Mouse (Mus musculus): ENCODE data around the gene Cdc42bpb. TPM values are rescaled to one million over a fixed set of nuclear protein-coding genes. Genes with fewer than 3 reads are reported as not detected.

Gene Cdc42bpb
- total RNA-seq (2021), result 100 to 1,000 TPM; 127 to 134 TPM
- long read RNA-seq, experiment 1, full-length matches to known transcripts, result 2 of 21 reads
- long read RNA-seq, experiment 1, partial matches to known transcripts, result 11 of 21 reads
- long read RNA-seq, experiment 1, other reads (novel, unspliced or antisense), result 8 of 21 reads
- long read RNA-seq, experiment 2, full-length matches to known transcripts, result 5 of 27 reads
- long read RNA-seq, experiment 2, partial matches to known transcripts, result 13 of 27 reads
- long read RNA-seq, experiment 2, other reads (novel, unspliced or antisense), result 9 of 27 reads

DNA sequence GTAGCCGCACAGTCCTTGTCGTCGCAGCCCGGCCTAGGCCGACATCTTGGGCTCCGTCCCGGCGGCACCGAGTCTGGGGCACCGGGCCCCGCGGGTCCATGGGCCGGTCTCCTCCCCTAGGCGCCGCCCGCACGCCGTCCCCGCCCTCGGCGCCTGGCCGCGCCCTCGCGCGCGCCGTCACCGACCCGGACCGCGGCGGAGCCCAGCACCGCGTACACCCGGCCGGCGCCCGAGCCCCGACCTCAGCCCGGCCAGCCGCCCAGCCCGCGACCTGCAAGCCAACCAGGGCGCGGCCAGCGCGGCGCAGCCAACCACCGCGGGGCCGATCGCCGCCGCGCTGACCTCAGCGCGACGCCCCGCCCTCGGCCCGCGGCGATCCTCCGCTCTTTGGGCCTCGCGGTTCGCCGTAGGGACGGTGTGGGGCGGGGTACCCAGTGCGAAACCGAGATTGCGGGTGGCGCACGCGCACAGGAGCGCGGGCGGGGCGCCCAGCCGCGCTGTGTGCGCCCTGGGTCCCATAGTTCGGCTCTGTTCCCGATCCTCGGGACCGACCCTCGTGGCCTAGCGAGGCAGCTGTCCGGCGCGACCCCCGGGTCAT, at the start of gene Cdc42bpb:
Cdc42bpb (minus strand) TSS at position 343 of the 598 bp plus-strand sequence.
- peak; percentile 90 for DNase-seq (ENCODE audit: low spot score in 2 of 2)

DNA sequence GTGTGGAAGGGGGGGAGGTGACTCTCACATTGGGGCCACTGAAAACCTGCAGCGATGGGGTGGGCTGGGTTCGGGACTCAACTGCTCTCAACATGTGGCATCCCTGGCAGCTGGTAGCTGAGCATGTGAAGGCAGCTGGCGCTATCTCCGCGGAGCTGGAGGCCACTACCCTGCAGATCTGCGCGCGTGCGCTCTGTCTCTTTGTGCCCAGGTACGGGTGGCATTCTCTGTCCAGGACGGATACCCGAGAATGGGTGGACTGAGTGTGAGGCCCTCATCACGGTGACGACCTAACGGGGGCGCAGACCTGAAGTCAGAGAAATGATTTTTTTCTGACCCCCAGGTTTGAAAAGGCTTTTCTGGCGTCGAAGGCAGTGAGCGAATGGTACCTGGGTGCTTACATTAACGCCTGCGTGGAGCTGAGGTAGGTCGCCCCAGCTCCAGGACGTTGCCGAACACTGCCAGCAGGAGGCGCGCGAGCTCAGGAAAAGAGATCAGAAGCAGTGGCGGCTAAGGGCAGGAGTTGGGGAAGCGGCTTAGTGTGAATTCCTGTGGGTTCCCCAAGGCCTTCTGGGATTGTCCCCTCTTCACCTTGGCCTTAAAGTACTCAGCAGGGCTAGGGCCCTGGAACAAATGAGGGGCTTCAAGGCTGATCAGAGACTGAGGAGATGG, 48.4 kb upstream of the Cdc42bpb start:
- peak; percentile 89 to 91 for DNase-seq (ENCODE audit: low spot score in 2 of 2)

DNA sequence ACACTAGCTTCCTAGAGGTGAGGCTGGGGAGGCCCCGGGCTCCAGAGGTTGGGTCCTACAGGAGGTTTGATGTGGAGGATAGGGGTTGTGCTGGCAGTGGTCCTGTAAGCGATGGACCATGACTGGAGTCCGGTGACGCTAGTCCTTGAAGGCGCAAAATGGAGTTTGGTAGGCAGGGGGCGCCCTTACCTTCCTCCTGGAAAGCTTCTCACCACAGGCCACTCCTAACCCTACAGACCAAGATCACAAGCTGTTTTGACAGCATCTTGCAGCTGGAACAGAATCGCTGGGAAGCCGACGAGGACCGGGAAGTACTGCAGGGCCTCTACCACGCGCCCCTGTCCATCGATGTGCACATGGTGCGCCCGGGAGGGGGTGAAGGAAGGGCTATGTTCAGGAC, 47.7 kb upstream of the Cdc42bpb start:
- peak; percentile 65 to 79 for DNase-seq (ENCODE audit: low spot score in 2 of 2)

DNA sequence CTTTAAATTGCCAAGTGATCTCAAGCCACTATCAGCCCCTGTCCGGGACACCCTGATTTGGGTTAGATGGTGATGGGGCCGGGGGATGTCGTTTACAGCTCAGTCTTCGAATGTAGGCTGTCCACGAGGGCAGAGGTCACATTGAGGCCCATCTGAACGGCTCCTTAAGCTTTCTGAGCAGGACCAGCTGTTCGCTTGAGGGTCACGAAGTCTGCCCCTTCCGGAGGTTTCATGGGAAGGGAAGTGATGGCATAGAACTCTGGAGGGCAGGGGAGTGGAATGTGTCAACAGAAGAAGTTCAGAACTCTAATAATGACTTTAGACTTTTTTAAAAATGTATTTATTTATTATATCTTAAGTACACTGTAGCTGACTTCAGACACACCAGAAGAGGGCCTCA, 47.0 kb upstream of the Cdc42bpb start:
- no peak for DNase-seq (ENCODE audit: low spot score in 2 of 2)

DNA sequence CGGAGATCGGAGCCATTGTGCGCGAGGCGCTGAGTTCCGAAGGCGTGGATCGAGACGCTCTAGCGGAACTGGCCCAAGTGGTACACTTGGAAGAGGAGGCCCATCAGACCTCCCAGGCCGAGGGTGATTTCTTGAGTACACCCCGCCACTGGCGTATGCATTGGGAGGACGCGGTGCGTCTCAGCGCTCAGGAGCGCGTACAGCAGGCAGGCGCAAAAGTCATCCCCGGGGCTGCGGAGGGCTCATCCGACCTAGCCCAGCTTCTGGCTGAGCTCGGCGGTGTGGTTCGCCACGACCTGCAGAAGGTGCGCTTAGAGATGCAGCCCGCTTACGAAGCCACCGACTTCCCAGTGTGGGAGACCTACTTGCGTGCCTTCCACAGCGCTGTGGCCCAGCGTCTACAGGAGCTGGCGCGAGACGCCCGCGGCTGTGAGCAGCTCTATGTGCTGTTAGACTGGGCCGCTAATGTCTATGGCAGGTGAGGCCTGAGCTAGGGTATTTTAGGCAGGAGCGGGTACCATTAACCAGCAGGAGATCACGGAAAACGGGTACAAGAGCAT, 46.1 kb upstream of the Cdc42bpb start:
- no peak for DNase-seq (ENCODE audit: low spot score in 2 of 2)

DNA sequence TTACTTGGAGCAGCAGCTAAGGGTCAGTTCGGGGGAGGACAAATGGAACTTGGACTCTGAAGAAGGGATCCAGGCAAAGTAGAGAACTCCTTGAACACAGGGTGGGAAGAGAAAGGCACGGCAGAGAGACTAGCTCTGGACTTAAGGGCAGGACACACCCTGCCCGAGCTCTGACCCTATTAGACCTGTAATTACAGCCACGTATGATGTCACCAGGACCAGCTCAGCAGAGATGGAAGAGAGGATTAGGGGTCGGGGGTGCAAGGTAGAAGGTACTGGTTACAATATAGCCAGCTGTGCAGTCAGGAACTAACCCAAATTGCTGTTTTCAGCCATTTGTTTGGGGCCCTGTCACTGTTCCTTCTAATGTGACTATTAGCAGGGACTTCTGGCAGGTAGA, 45.3 kb upstream of the Cdc42bpb start:
- no peak for DNase-seq (ENCODE audit: low spot score in 2 of 2)

DNA sequence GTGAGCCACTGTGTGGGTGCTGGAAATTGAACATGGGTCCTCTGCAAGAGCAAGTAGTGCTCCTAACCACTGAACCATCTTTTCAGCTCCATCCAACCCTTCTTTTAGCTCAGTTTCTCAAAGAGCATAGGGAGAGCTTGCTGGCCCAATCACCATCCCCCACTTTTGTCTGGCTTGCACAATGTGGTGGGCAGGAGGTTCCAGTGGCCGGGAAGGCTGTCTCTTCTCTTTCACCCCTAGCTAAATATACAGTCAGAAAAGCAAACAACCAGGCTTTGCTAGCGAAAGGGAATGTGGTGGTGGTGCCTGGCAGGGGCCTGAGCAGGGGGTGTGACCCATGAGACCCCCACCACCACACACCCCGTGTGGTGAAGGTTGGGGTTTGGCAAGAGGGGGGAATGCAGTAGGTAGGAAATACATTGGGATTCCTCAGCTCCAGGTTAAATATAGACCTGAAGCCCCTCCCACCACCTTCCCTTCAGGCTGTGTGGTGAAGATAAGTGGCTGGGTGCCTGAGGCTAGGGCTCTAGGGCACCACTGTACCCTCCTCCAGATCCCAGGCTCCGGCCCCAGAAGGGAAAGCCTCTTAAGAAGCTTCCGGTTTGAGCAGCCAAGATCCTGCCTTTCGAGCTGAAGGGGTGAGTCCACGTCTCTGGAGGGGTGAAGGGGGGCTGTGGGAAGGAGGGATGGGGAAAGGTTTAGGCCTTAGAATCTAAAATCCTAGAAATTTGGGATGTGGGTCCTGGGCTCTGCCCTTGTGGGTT, 43.6 kb upstream of the Cdc42bpb start:
- no peak for DNase-seq (ENCODE audit: low spot score in 2 of 2)

DNA sequence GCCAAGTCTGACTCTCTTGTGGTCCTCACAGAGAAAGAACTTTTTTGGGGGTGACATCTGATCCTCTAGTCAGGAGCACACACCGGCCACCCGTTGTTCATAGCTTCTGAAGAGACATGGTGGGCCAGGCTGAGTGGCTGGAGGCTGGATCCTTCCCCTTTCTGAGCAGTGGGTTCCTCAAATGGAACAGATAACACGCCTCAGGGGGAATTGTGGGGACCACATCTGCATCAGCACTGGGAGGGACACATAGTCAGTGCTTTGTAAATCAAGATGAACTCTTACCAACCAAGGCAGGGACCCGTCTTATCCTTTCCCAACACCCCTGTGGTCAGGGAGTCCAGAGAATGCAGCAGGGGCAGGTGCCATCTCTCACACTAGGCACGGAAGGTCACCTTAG, 42.4 kb upstream of the Cdc42bpb start:
- DNase-seq (ENCODE audit: low spot score in 2 of 2), result no peak

DNA sequence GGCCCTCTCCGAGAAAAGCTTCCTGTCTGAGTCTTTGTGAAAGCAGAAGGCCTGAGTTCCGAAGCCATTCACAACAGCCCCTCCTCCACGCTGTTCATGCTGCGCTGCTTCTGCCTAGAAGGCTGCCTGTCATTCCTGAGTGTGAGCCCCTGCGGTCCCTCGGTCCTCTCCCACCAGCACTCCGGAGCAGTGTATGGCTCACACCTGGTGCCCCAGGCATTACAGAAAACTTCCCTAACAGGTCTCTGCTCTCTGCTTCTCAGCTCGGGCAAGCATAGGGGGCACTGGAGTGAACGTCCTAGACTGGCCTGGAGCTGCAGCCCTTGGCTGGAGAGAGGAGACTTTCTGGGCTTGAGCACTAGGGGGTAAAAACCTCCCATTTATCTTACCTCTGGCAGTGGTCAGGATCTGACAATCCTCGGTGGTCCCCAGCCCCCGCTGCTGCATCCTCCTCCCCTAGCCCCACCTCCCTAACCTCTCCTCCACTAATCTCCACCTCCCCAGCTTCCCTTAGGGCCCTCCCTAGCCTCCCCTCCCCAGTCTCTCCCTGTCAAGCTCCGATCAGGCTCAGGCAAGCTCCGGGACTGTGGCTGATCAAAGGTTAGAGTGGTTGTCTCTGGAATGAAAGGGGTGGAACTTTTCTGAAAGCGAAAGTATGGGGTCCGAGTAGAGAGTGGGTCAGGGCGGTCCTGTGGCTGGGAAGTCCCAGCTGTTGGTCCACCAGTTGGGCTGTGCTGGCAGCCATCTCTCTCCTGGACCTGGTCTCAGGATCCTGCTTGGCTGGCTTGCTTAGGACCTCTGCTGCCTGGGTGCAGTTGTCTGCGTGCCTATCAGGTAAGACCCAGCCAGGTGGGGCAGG, 39.6 kb upstream of the Cdc42bpb start, which contains the start of gene Exoc3l4:
Exoc3l4 (plus strand) TSS at position 97 of the 859 bp plus-strand sequence.
- DNase-seq (ENCODE audit: low spot score in 2 of 2), result no peak

DNA sequence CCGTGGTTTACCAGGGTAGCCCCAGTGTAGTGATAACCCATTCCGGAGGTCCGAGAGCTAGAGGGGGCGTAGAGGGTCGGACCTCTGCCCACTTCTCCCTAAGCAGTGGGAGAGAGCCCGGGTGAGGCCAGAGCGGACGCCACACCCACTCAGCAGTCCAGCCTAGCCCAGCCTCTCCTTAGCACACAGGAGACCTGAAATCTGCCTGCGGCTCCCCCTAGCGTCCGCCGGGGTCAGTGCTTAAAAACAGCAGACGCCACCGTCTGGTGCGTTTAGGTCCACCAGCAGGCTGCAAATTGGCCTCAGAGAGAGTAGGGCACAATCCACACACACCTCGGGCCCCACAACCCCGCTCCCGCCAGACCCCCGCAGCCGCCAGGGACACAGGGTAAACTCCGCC, 35.8 kb upstream of the Cdc42bpb start:
- DNase-seq (ENCODE audit: low spot score in 2 of 2), result peak; percentile 82 to 85

DNA sequence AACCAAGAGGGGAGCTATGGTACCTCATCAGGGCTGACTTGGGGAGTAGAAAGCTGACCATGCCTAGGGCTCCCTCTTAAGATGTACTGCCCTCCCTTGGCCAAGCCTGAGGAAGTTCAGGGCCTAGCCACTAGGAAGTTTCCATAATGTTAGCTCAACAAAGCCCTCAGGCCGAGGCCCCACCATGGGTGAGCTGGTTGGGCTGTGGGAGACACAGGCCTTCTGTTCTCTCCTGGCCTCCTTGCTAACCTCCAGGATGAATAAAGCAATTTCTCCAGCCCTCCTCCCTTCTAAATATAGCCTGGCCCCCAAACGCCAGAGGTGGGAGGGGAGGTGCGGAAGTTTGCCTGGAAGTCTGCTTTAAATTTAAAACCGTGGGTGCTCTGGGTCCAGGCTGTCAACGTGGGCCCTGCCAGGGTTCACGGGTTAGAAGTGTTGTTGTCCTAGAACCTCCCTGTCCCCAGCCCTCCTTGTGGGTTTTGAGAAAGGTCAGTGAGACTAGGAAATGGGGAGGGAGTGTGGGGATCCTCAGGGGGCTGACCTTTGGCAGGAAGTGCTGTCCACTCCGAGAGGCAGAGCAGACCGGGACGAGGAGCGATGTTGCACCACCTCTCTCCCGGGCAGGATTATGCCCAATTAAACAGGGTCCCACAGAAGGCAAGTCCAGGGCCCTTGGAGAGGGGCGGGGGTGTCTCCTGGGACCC, 35.2 kb upstream of the Cdc42bpb start:
- no peak for DNase-seq (ENCODE audit: low spot score in 2 of 2)

DNA sequence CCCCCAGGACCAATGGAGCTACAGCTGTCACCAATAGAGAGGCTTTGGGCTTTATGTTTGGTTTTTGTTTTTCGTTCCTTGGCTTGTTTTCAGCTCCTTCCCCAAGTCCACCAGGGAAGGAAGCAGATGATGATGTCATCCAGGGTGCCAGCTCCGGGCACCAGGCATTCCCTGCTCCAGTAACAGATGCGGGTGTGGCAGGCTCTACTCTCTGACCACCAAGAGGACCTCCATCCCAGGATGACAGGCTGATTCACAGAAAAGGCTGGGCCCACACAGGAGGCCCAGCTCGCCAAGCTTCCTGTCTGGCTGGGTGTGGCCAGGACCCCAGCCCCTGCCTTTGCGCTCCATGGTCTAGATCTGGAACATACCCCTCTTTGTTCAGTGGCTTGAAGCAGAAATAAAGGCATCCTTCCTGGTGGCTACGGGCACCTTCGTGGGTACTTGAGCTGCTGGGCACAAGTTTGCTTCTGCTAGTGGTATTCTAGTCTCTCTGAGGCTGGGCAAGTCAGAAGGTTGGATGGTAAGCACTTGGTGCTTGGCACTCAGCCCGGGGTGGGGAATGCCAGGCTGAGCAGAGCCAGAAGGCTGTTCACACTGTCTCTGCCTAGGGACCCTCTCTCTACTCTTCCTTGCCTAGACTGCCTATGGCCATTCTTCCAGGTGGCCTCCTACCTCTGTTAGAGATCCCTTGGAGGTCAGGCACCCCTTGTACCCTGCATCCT, 34.3 kb upstream of the Cdc42bpb start:
- DNase-seq (ENCODE audit: low spot score in 2 of 2), result no peak

DNA sequence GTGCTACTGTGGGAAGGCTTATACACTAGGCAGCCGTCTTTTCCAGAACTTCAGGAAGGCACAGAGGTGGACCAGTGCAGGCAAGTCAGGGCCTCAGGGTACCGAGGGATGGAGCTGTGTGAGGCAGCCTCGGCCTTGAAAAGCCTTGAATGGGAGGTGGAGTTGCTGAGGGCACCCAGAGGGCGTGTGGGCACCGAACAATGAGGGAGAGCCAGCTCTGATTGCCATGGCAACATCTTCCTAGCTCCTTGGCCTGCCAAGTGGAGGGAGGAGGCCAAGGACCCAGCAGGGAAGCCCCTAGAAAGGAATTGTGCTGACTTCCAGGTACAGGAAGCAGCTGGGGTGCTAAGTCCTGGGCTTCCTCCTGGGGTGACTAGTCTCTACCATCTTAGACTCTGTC, 32.1 kb upstream of the Cdc42bpb start:
- no peak for DNase-seq (ENCODE audit: low spot score in 2 of 2)

DNA sequence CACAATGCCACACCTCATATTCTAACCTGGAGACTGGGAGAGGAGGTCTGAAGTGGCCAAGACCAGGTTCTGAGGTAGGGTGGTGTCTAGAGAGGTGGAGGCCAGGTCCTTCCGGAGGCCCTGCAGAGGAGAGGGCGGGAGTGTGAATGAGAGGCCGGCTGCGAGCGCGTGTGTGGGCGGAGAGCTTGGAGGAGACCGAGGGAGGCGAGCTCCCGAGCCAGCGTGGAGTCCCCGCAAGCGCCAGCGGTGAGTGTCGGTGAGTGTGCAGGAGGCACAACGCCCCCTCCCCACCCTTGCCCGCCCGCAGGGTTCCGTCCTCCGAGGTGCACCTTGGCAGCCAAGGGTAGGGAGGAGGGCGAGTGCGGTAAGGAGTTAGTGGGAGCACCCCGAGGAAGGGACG, 29.1 kb upstream of the Cdc42bpb start, which contains the start of gene Lbhd2:
Lbhd2 (plus strand) TSS at position 188 of the 400 bp plus-strand sequence.
- DNase-seq (ENCODE audit: low spot score in 2 of 2), result no peak

DNA sequence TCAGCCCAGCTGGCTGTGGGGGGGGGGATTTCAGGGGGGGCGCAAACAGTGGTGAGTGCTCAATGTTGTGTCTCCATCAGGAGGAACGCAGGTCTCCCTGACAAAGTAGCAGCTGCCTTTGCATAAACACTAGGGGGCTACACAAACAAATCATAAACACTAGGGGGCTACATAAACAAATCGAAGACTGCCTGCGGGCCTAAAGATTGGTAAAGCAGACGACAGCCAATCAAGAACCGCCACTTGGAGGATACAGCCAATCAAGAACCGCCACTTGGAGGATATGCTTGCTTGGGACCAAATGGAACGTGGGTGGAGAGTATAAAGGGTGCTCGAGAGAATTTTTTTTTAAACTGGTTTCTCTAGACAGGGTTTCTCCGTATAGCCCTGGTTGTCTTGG, 27.4 kb upstream of the Cdc42bpb start:
- DNase-seq (ENCODE audit: low spot score in 2 of 2), result no peak

DNA sequence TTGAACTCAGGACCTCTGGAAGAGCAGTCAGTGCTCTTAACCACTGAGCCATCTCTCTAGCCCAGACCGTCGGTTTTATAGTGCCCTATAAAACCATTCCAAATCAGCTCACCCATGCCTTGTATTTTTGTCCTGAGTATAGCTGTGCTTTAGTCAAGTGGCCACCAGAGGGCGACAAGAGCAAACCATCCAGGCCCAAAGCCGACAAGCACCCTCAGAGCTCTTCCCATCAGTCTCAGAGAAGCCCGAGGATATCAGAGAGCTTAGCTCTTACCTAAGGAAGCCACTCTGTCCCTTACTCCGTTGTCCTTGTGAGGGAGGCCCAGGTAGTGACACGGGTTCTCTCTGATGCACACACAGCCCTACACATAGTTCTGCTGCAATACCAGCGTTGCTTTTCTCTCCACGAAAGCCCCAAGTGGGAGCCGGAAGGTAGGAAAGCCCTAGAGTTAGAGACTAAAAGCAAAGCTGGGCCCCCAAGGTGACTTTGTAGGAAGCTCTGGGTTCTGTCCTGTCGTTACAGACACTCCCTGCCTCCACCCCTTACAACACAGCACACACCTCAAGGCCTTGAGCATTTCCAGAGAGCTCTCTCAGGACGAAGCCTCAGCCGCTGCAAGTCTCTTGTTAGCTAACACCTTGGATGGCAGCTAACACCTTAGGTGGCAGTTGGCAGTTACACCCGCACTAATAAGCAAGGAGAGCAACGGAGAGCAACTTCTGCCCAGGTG, 24.1 kb upstream of the Cdc42bpb start:
- DNase-seq (ENCODE audit: low spot score in 2 of 2), result peak in 1 of 2 experiments; percentile 54

DNA sequence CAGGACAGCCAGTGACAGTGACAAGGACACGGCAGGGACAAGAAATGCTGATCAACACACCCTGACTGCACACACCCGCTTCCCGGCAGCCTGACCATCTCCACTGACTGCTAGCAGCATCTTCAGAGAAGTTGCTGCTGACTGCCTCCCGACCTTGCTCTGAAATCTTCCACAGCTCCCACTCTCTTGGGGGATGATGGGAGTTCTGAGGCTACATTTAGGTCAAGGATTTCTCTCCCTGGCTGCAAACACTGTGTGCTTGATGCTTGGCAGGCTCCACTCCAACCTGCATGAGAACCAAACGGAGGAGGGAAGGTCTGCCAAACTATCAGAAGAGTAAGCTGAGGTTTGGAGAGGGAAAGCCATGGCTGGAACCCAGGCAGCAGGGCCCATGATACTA, 19.5 kb upstream of the Cdc42bpb start:
- DNase-seq (ENCODE audit: low spot score in 2 of 2), result no peak

DNA sequence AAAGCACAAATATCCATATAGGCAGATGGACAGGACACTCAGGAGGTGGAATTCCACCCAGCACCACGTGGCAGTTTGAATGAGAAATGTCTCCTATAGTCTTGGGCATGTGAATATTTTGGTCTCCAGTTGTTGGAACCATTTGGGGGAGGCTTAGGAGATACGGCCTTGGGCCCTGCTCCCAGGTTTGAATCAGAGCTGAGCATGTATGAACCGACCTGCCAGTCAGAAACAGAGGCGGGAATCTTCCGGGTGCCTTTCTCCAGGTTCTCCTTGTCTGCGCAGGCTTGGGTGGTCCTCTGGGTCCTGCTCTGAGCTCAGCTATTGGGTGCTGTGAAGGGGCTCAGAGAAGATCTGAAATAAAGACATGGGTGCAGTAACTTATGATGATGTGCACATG, 16.5 kb upstream of the Cdc42bpb start:
- DNase-seq (ENCODE audit: low spot score in 2 of 2), result no peak

Data from adrenal gland, postnatal 4 days (tissue).